Mouse (Mus musculus): ENCODE measurements around the gene Syt6. TPM values are rescaled to one million over a fixed set of nuclear protein-coding genes. Genes with fewer than 3 reads are reported as not detected.
A peak's percentile ranks its signal among the peaks of the same experiment; 100 is the strongest.

The Syt6 gene
- total and polyA plus RNA-seq, 2 experiments from 2014 or later: 21.0 to 44.2 TPM

DNA sequence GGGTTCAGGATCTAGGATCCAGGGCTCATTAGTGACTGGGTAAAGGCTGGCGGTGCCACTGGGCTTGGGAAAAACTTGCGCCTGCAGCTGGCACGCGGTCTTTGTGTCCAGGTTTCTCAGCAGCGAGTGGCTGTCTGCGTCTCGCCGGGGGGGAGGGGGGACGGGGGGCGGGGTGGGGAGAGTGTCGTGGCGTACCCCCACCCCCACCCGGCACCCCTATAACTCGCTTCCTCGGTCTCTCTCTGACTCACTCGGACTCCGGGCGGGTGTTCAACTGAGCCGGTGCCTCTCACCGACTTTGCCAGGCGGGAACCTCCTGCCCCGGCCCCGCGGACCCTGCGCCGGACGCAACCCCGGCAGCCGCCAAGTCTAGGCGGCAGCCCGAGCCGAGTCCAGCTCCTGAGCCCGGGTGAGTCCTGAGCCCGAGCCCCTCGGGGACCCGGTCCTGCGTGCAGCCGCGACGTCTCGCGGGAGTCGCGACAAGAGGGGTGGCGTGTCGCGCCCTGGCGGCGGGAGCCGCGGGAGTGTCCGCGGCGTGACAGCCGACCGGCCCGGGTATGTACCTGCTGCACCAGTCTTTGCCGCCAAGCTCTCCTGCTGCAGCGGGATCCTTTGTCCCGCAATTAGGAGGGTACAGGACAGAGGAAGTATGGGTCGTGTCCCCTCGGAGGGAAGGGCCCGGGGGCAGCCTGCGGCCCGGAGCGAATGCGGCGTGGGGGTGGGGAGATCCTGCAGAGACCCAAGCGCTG lies 1.0 kb downstream of the Syt6 start:
- DNase-seq: peak; percentile 54
- 1% methylated on average over 64 of the region's 69 CpGs for WGBS
- peaks cover 18% of the 10 kb centered on the region for H3K27me3 ChIP-seq (ENCODE audit: insufficient read depth, low read length)
- no peaks in the 10 kb centered on the region for H3K36me3 ChIP-seq (ENCODE audit: insufficient read depth)
- peaks cover 25% of the 10 kb centered on the region for H3K4me1 ChIP-seq (ENCODE audit: insufficient read depth)
- peak; percentile 46 for ATAC-seq
- H3K4me3 ChIP-seq (ENCODE audit: low read depth, low read length): peak overlapping the region; percentile 54
- H3K4me2 ChIP-seq (ENCODE audit: low read depth): peak overlapping the region; percentile 81
- no peaks in the 10 kb centered on the region for H3K9me3 ChIP-seq (ENCODE audit: low read length)
- H3K9ac ChIP-seq: peak overlapping the region; percentile 69
- peak; percentile 51 for TF ChIP-seq CTCF (IDR thresholded peaks at IDR 0.05; ENCODE audit: low read depth)
- H3K27ac ChIP-seq (ENCODE audit: low read depth, low read length): peak overlapping the region; percentile 57

DNA sequence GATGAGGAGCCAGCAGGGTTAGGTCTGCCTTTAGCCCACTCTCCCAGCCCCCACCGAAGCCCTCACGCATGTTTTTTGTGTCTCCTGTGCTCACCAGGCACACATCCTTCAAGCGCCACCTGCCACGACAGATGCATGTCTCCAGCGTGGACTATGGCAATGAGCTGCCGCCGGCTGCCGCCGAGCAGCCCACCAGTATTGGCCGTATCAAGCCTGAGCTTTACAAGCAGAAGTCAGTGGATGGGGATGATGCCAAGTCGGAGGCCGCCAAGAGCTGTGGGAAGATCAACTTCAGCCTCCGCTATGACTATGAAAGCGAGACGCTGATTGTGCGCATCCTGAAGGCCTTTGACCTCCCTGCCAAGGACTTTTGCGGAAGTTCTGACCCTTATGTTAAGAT lies 12.1 kb downstream of the Syt6 start:
- no peak for TF ChIP-seq CTCF (IDR thresholded peaks at IDR 0.05; ENCODE audit: low read depth)
- H3K4me2 ChIP-seq (ENCODE audit: low read depth): no peak overlapping the region
- H3K36me3 ChIP-seq (ENCODE audit: insufficient read depth): no peaks in the 10 kb centered on the region
- DNase-seq (no peak), ATAC-seq (no peak)
- 88% methylated on average over 17 of the region's 17 CpGs for WGBS
- no peak overlapping the region for H3K27ac ChIP-seq (ENCODE audit: low read depth, low read length)
- H3K4me3 ChIP-seq (ENCODE audit: low read depth, low read length): no peak overlapping the region
- no peaks in the 10 kb centered on the region for H3K4me1 ChIP-seq (ENCODE audit: insufficient read depth)
- H3K9me3 ChIP-seq (ENCODE audit: low read length): no peaks in the 10 kb centered on the region
- no peaks in the 10 kb centered on the region for H3K27me3 ChIP-seq (ENCODE audit: insufficient read depth, low read length)
- H3K9ac ChIP-seq: no peak overlapping the region

DNA sequence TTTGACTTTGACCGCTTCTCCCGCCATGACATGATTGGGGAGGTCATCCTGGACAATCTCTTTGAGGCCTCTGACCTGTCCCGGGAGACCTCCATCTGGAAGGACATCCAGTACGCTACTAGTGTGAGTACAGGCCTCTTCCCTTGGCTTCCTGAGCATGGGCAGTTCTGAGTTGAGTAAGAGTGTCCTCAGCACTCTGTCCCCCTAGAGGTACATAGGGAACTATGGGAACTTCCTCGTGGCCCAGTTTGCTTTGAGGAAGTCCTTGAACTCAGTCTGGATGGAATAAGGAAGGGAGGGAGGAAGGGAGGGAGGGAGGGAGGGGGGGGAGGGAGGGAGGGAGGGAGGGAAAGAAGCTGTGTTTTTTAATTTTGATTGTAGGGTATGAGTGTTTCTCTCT lies 12.6 kb downstream of the Syt6 start:
- TF ChIP-seq CTCF (IDR thresholded peaks at IDR 0.05; ENCODE audit: low read depth): no peak
- Histone ChIP-seq H3K27ac (ENCODE audit: low read depth, low read length) (no peak overlapping the region), H3K9me3 (ENCODE audit: low read length) (no peaks in the 10 kb centered on the region), H3K27me3 (ENCODE audit: insufficient read depth, low read length) (no peaks in the 10 kb centered on the region), H3K4me1 (ENCODE audit: insufficient read depth) (no peaks in the 10 kb centered on the region), H3K4me3 (ENCODE audit: low read depth, low read length) (no peak overlapping the region), H3K4me2 (ENCODE audit: low read depth) (no peak overlapping the region), H3K36me3 (ENCODE audit: insufficient read depth) (no peaks in the 10 kb centered on the region), H3K9ac (no peak overlapping the region)
- ATAC-seq: no peak
- no peak for DNase-seq
- WGBS: 91% methylated on average over 5 of the region's 5 CpGs

DNA sequence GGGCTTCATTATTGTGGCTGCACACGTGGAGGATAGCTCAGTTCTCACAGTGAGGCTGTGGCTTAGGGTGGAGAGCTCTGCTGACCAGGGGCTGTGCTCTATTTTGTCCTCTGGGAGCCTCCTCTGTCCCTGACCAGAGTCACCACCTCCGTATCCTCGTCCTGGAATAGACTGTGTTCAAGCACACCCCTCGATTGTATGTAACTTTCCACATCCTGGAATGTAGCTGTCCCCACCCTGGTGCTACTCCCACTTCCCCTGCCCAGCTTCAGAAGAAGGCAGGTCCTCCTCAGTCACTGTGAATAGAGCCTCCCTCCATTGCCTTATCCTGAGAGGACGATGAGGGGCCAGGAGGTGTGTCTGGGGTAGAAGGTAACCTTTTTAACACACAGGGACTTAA lies 14.6 kb downstream of the Syt6 start:
- Histone ChIP-seq H3K4me1 (ENCODE audit: insufficient read depth) (no peaks in the 10 kb centered on the region), H3K4me3 (ENCODE audit: low read depth, low read length) (no peak overlapping the region), H3K9ac (no peak overlapping the region), H3K36me3 (ENCODE audit: insufficient read depth) (0 out of 2 replicates have a peak, but pooled peaks cover 3% of the 10 kb centered on the region), H3K9me3 (ENCODE audit: low read length) (no peaks in the 10 kb centered on the region), H3K27me3 (ENCODE audit: insufficient read depth, low read length) (no peaks in the 10 kb centered on the region), H3K4me2 (ENCODE audit: low read depth) (no peak overlapping the region), H3K27ac (ENCODE audit: low read depth, low read length) (no peak overlapping the region)
- no peak for DNase-seq
- TF ChIP-seq CTCF (IDR thresholded peaks at IDR 0.05; ENCODE audit: low read depth): no peak
- WGBS: 82% methylated on average over 5 of the region's 5 CpGs
- ATAC-seq: no peak

DNA sequence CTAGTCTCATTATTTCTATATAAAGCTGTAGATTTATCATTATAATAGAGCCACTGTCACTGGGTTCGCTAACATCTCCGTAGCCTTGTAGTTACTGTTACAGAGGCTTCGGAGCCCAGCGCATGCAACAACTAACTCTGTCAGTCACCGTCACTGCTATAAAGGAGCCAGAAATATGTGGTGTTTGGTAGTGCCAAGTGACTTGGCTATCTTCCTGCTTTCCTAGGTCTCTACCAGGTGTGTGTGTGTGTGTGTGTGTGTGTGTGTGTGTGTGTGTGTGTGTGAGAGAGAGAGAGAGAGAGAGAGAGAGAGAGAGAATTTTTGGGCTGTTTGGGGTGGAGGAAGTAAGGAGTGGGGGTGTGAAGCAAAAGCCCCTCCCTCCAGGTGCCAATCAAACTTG lies 17.6 kb downstream of the Syt6 start:
- H3K27me3 ChIP-seq (ENCODE audit: insufficient read depth, low read length): no peaks in the 10 kb centered on the region
- no peak overlapping the region for H3K9ac ChIP-seq
- no peak overlapping the region for H3K4me3 ChIP-seq (ENCODE audit: low read depth, low read length)
- H3K4me2 ChIP-seq (ENCODE audit: low read depth): no peak overlapping the region
- H3K4me1 ChIP-seq (ENCODE audit: insufficient read depth): no peaks in the 10 kb centered on the region
- H3K27ac ChIP-seq (ENCODE audit: low read depth, low read length): no peak overlapping the region
- no peak for ATAC-seq
- WGBS: 56% methylated on average over 5 of the region's 5 CpGs
- no peaks in the 10 kb centered on the region for H3K9me3 ChIP-seq (ENCODE audit: low read length)
- no peak for DNase-seq
- no peak for TF ChIP-seq CTCF (IDR thresholded peaks at IDR 0.05; ENCODE audit: low read depth)
- H3K36me3 ChIP-seq (ENCODE audit: insufficient read depth): 0 out of 2 replicates have a peak, but pooled peaks cover 3% of the 10 kb centered on the region

DNA sequence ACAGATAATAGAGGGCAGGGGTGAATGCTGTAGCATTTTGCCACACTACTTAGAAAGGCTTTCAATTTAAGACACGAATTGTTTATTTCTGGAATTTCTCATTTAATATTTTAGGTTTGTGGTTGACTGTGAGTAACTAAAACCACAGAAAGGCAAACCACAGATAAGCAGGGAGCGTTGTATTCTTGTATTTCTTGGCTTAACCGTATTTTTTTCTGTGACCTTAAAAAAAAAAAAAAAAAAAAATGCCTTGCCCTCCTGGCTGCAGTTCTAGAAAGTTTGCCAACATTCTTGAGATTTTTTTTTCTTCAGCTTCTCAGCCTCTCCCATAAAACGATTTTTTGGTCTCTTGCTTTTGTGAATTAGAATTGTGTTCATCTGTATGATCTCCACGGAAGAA lies 18.6 kb downstream of the Syt6 start:
- Histone ChIP-seq H3K36me3 (ENCODE audit: insufficient read depth) (0 out of 2 replicates have a peak, but pooled peaks cover 3% of the 10 kb centered on the region), H3K9ac (no peak overlapping the region), H3K4me3 (ENCODE audit: low read depth, low read length) (no peak overlapping the region), H3K9me3 (ENCODE audit: low read length) (no peaks in the 10 kb centered on the region), H3K4me2 (ENCODE audit: low read depth) (no peak overlapping the region), H3K4me1 (ENCODE audit: insufficient read depth) (no peaks in the 10 kb centered on the region), H3K27ac (ENCODE audit: low read depth, low read length) (no peak overlapping the region), H3K27me3 (ENCODE audit: insufficient read depth, low read length) (no peaks in the 10 kb centered on the region)
- ATAC-seq: no peak
- no peak for DNase-seq
- no peak for TF ChIP-seq CTCF (IDR thresholded peaks at IDR 0.05; ENCODE audit: low read depth)
- 69% methylated on average over 5 of the region's 5 CpGs for WGBS

DNA sequence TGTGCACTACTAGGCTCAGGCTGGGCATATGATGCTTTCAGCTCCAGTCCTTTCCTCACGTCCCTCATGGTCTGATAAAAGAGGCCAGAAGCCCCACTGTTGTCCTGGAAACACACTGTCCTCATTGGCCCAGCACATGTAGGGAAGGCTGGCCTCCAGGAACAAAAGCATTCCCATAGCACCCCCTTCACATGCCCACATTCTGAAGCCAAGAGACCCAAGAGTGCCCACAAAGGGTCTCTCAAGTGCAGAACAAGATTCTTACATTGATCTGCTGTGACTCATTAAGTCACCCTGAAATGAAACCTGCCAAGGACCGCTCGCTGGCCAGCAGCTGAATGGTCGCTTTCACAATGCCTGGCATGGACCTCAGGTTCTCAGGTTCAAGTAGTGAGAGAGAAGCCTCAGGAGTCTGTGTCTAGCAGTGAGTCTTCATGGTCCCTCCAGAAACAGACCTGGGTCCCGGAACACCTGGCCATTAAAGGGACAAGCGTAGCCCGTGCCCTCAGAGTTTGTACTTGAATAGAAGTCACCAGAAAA lies 20.3 kb downstream of the Syt6 start:
- no peak for DNase-seq
- H3K27me3 ChIP-seq (ENCODE audit: insufficient read depth, low read length): no peaks in the 10 kb centered on the region
- TF ChIP-seq CTCF (IDR thresholded peaks at IDR 0.05; ENCODE audit: low read depth): no peak
- no peaks in the 10 kb centered on the region for H3K9me3 ChIP-seq (ENCODE audit: low read length)
- no peak for ATAC-seq
- no peak overlapping the region for H3K27ac ChIP-seq (ENCODE audit: low read depth, low read length)
- H3K4me3 ChIP-seq (ENCODE audit: low read depth, low read length): no peak overlapping the region
- WGBS: 67% methylated on average over 7 of the region's 7 CpGs
- H3K4me2 ChIP-seq (ENCODE audit: low read depth): no peak overlapping the region
- H3K36me3 ChIP-seq (ENCODE audit: insufficient read depth): 0 out of 2 replicates have a peak, but pooled peaks cover 3% of the 10 kb centered on the region
- no peaks in the 10 kb centered on the region for H3K4me1 ChIP-seq (ENCODE audit: insufficient read depth)
- no peak overlapping the region for H3K9ac ChIP-seq

All from forebrain, postnatal 0 days (tissue).